Mouse (Mus musculus) CH12.LX (cell line): ENCODE data around the gene C2cd4c. TPM values are rescaled to one million over a fixed set of nuclear protein-coding genes. Genes with fewer than 3 reads are reported as not detected.

Source experiments
- DNase-seq: peaks from one replicate; pipeline ENCODE4 v3.0.0-alpha.2; 2013; ENCODE audit errors: extremely low read depth
- H3K27ac ChIP-seq: 2 replicates; pipeline ENCODE4 v1.5.1; 2012; ENCODE audit warnings: low read depth, mild to moderate bottlenecking, control low read depth, moderate library complexity; ENCODE audit not compliant: insufficient read depth
- H3K27me3 ChIP-seq: replicated peaks from 2 replicates; pipeline ENCODE3; 2012; ENCODE audit warnings: inconsistent platforms
- H3K36me3 ChIP-seq, 2 experiments: replicated peaks in 1 of 2; 2 replicates each; pipeline versions ENCODE3 to v1.6.1; 2012; ENCODE audit warnings: inconsistent platforms in 1 of 2, low read length in 1 of 2, mild to moderate bottlenecking in 1 of 2, mixed read lengths in 1 of 2, moderate library complexity in 1 of 2; ENCODE audit not compliant: control insufficient read depth in 1 of 2, insufficient read depth in 1 of 2
- H3K4me1 ChIP-seq, 2 experiments: 2 replicates each; pipeline ENCODE4 v1.6.1; 2012; ENCODE audit warnings: inconsistent platforms in 1 of 2, moderate library complexity in 1 of 2; ENCODE audit not compliant: insufficient read depth in 2 of 2, control insufficient read depth in 1 of 2
- H3K4me2 ChIP-seq: 2 replicates; pipeline ENCODE4 v1.6.1; 2012; ENCODE audit warnings: low read depth, mild to moderate bottlenecking, control low read depth; ENCODE audit not compliant: poor library complexity, insufficient read depth, severe bottlenecking
- H3K4me3 ChIP-seq, 3 experiments: fragments of 150-350 bp in 1 of 3; sonication (generic) in 1 of 3; replicated peaks in 1 of 3; 2 replicates each; pipeline versions ENCODE3 to v1.5.1; 2011 to 2012; ENCODE audit warnings: low read depth in 2 of 3, low read length in 2 of 3, mild to moderate bottlenecking in 2 of 3, moderate library complexity in 2 of 3, control low read depth in 1 of 3, improper control_type of control experiment in 1 of 3, inconsistent platforms in 1 of 3, mixed read lengths in 1 of 3; ENCODE audit not compliant: poor library complexity in 1 of 3
- H3K79me2 ChIP-seq: replicated peaks from 2 replicates; pipeline ENCODE4 v1.6.1; 2012; ENCODE audit warnings: mild to moderate bottlenecking, moderate library complexity; ENCODE audit not compliant: control insufficient read depth, poor library complexity, insufficient read depth, severe bottlenecking; ENCODE audit errors: extremely low read depth
- H3K9ac ChIP-seq: 2 replicates; pipeline ENCODE4 v1.6.1; 2012; ENCODE audit warnings: low read depth, mild to moderate bottlenecking, control low read depth, moderate library complexity; ENCODE audit not compliant: insufficient read depth
- H3K9me3 ChIP-seq: replicated peaks from 2 replicates; pipeline ENCODE3; 2012; ENCODE audit warnings: low read length, inconsistent platforms, mixed read lengths
- BHLHE40 ChIP-seq: IDR thresholded peaks from 2 replicates; pipeline ENCODE4 v1.6.1; 2011; ENCODE audit warnings: mild to moderate bottlenecking, low read depth, low read length, improper control_type of control experiment
- ETS1 ChIP-seq: conservative IDR thresholded peaks from 2 replicates; pipeline ENCODE4 v1.6.1; 2012; ENCODE audit warnings: low read depth, mild to moderate bottlenecking, inconsistent platforms, low read length, improper control_type of control experiment, moderate library complexity
- HCFC1 ChIP-seq: IDR thresholded peaks from 2 replicates; pipeline ENCODE4 v1.6.1; 2012; ENCODE audit warnings: low read depth, mild to moderate bottlenecking, inconsistent platforms, low read length, improper control_type of control experiment
- KAT2A ChIP-seq: IDR thresholded peaks from 2 replicates; pipeline ENCODE4 v1.6.1; 2012; ENCODE audit warnings: low read length, improper control_type of control experiment, inconsistent platforms; ENCODE audit not compliant: insufficient replicate concordance
- MAX ChIP-seq: IDR thresholded peaks from 2 replicates; pipeline ENCODE4 v1.6.1; 2011; ENCODE audit warnings: low read length, improper control_type of control experiment
- MAZ ChIP-seq: IDR thresholded peaks from 2 replicates; pipeline ENCODE4 v1.6.1; 2012; ENCODE audit warnings: low read depth, mild to moderate bottlenecking, inconsistent platforms, low read length, improper control_type of control experiment, moderate library complexity
- MEF2A ChIP-seq: IDR thresholded peaks from 2 replicates; pipeline ENCODE4 v1.6.1; 2014; ENCODE audit warnings: low read depth, mild to moderate bottlenecking, inconsistent platforms, low read length, improper control_type of control experiment, borderline replicate concordance
- MYC ChIP-seq: IDR thresholded peaks from 2 replicates; pipeline ENCODE4 v1.6.1; 2011; ENCODE audit warnings: low read depth, mild to moderate bottlenecking, improper control_type of control experiment, low read length
- NELFE ChIP-seq: IDR thresholded peaks from 2 replicates; pipeline ENCODE4 v1.6.1; 2011; ENCODE audit warnings: low read depth, low read length, improper control_type of control experiment
- NRF1 ChIP-seq: IDR thresholded peaks from 2 replicates; pipeline ENCODE4 v1.6.1; 2014; ENCODE audit warnings: low read depth, mild to moderate bottlenecking, inconsistent platforms, low read length, improper control_type of control experiment, moderate library complexity
- POLR2A ChIP-seq: IDR thresholded peaks from 2 replicates; pipeline ENCODE4 v1.6.1; 2011; ENCODE audit warnings: low read depth, mild to moderate bottlenecking, improper control_type of control experiment, low read length
- TBP ChIP-seq: conservative IDR thresholded peaks from 2 replicates; pipeline ENCODE4 v1.6.1; 2011; ENCODE audit warnings: low read depth, low read length, improper control_type of control experiment
- TCF12 ChIP-seq: IDR thresholded peaks from 2 replicates; pipeline ENCODE4 v1.6.1; 2014; ENCODE audit warnings: low read depth, mild to moderate bottlenecking, inconsistent platforms, low read length, improper control_type of control experiment
- UBTF ChIP-seq: IDR thresholded peaks from 2 replicates; pipeline ENCODE4 v1.6.1; 2012; ENCODE audit warnings: low read depth, mild to moderate bottlenecking, inconsistent platforms, low read length, improper control_type of control experiment, moderate library complexity
- ZMIZ1 ChIP-seq: IDR thresholded peaks from 2 replicates; pipeline ENCODE4 v1.6.1; 2012; ENCODE audit warnings: low read depth, mild to moderate bottlenecking, inconsistent platforms, low read length, improper control_type of control experiment
- ZNF384 ChIP-seq: IDR thresholded peaks from 2 replicates; pipeline ENCODE4 v1.6.1; 2012; ENCODE audit warnings: low read depth, low read length, improper control_type of control experiment, inconsistent platforms
- dilution Hi-C: fragments of 300-500 bp; cut with MboI; formaldehyde crosslinking; loops from 2 replicates; pipeline ENCODE4 v1.14.3; 2020; ENCODE audit warnings: low sequenced_read_pairs; ENCODE audit not compliant: extremely low pct_unique_long_range_greater_than_20kb, extremely low pct_ligation_motif_present
- in situ Hi-C: fragments of 300-500 bp; cut with MboI; formaldehyde crosslinking; loops from 3 replicates; pipeline ENCODE4 v1.14.3; 2019; ENCODE audit warnings: low sequenced_read_pairs, low pct_ligation_motif_present, low pct_unique_long_range_greater_than_20kb, mixed read lengths
- polyA plus RNA-seq: library from polyadenylated mRNA; unstranded; fragments of >175 nt; gene quantifications from 2 replicates; pipeline ENCODE4 v1.2.1, GENCODE M21; 2012; ENCODE audit warnings: low read depth; ENCODE audit not compliant: insufficient read length
- total RNA-seq, 2 experiments: library from RNA; depleted of rRNA; stranded (reverse); fragments of 300-350 nt in 1 of 2; fragments of >200 nt in 1 of 2; gene quantifications; 2 replicates each; pipeline ENCODE4 v1.2.3; 2012 to 2014

C2cd4c gene
- total and polyA plus RNA-seq, 3 experiments, result 0.04 TPM; not detected in 2

DNA sequence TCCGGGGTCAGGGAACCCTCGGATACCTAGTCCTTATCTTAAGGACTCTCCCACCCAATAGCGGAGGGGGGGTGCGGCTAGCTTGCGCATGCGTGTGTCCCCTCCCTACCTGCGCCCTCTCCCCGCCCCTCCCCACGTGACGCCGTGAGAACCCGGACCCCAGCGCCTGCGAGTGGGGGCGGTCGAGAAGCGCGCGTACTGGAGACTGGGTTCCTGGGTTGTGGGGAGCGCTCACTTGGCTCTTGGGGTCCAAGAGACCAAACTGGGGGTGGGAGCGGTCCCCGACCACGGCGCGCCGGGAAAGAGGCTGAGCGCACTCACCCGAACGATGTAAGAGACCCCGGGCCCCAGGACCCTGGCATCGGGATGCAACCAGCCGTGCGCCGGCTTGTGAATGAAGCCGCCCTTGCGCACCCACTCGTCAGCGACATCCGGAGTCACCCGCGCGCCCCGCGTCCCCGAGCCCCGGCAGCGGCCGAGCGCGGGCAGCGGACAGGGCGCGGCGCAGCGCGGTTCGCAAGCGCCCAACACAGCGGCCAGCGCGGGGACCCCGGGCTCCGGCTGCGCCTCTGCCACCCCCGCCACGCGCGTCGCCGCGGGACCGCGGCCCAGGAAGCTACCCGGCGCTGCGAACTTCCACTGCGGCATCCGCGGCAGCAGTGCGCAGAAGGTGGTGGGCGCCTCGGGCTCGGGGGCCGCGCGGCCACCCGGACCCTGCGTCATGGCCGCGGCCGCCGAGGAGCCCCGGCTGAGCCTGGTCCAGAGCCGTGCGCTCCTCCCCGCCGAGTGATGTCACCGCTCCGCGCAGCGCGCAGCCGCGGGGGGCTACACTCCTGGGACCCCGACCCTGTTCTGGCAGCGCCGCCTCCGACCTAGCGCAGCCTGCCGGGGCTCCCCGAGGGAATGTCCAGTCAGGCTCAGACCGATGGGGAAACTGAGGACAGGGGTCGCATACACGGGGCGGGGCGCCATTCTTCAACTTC is 23.6 kb upstream of the C2cd4c start, which contains the start of gene Shc2:
Gene Shc2 (minus strand): TSS at position 791 of the 983 bp plus-strand sequence.
- no peak within 1 kb of the TSS for H3K27ac ChIP-seq
- no peak within 1 kb of the TSS for H3K9ac ChIP-seq
- dilution Hi-C loops, result no loop called here
- H3K4me3 ChIP-seq, result no peak within 1 kb of the TSS
- no peaks in the 10 kb centered on the region for H3K36me3 ChIP-seq
- no peak within 1 kb of the TSS for H3K4me2 ChIP-seq
- in situ Hi-C loops, result no loop called here
- no peaks in the 10 kb centered on the region for H3K9me3 ChIP-seq
- DNase-seq, result no peak
- H3K27me3 ChIP-seq, result peaks cover 61% of the 10 kb centered on the region
- 0 out of 4 replicates have a peak, but pooled peaks cover 0 to 2% of the 10 kb centered on the region in 2 experiments for H3K4me1 ChIP-seq
- H3K79me2 ChIP-seq, result no peaks in the 10 kb centered on the region
- TF ChIP-seq ZMIZ1, result no peak
- no peak for TF ChIP-seq BHLHE40
- TF ChIP-seq ETS1, result no peak
- no peak for TF ChIP-seq UBTF

DNA sequence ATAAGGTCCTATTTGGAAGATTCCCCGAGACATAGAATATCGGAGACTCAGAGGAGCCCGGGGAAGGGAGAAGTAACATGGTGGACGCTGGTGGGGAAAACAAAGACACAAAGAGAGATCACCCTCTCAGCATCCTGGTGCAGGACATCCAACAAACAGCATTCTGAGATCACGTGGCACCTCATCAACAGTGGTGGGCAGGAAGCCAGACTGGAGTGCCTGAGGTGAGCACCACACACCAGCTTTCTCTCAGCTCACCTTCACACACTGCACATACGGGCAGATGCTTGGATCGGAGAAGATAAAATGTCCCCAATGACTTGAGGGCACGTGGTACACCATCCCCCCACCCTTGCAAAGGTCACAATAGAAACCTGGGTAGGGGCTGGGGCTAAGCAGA is 22.5 kb upstream of the C2cd4c start:
- no peak for DNase-seq
- no peaks in the 10 kb centered on the region for H3K79me2 ChIP-seq
- no peak overlapping the region for H3K4me2 ChIP-seq
- in situ Hi-C loops, result no loop called here
- no peak overlapping the region for H3K4me3 ChIP-seq
- TF ChIP-seq MEF2A (no peak), ZMIZ1 (no peak), NRF1 (no peak), ZNF384 (no peak), KAT2A (no peak), HCFC1 (no peak), MYC (no peak), MAX (no peak), TBP (no peak), MAZ (no peak), POLR2A (no peak), BHLHE40 (no peak), TCF12 (no peak), NELFE (no peak)
- no peaks in the 10 kb centered on the region for H3K36me3 ChIP-seq
- H3K27ac ChIP-seq, result no peak overlapping the region
- H3K4me1 ChIP-seq, result 0 out of 4 replicates have a peak, but pooled peaks cover 0 to 2% of the 10 kb centered on the region in 2 experiments
- peaks cover 69% of the 10 kb centered on the region for H3K27me3 ChIP-seq
- dilution Hi-C loops, result no loop called here
- H3K9ac ChIP-seq, result no peak overlapping the region
- H3K9me3 ChIP-seq, result no peaks in the 10 kb centered on the region
